Mouse (Mus musculus) heart, embryonic 13.5 days (tissue): ENCODE measurements around the gene Prickle3. TPM values are rescaled to one million over a fixed set of nuclear protein-coding genes. Genes with fewer than 3 reads are reported as not detected.
A peak's percentile ranks its signal among the peaks of the same experiment; 100 is the strongest.

Experiments
- ATAC-seq: fragments of 200-750 bp; cut with Nextera tagmentation; 2 replicates; pipeline ENCODE4 v1.8.0; 2017; ENCODE audit warnings: moderate TSS enrichment; ENCODE audit not compliant: insufficient number of reproducible peaks, low FRiP score, low TSS enrichment; ENCODE audit errors: extremely low read depth
- H3K27ac ChIP-seq: fragments of 300-500 bp; sonication (generic); replicated peaks from 2 replicates; pipeline ENCODE4 v1.5.1; 2015; ENCODE audit warnings: moderate library complexity, mild to moderate bottlenecking, inconsistent platforms
- H3K27me3 ChIP-seq: fragments of 300-500 bp; sonication (generic); replicated peaks from 2 replicates; pipeline ENCODE4 v1.6.1; 2015; ENCODE audit warnings: mild to moderate bottlenecking, inconsistent platforms
- H3K36me3 ChIP-seq: fragments of 300-500 bp; sonication (generic); 2 replicates; pipeline ENCODE4 v1.6.1; 2015; ENCODE audit warnings: mild to moderate bottlenecking, inconsistent platforms
- H3K4me1 ChIP-seq: fragments of 300-500 bp; sonication (generic); 2 replicates; pipeline ENCODE4 v1.6.1; 2015; ENCODE audit warnings: inconsistent platforms
- H3K4me2 ChIP-seq: fragments of 300-500 bp; sonication (generic); 2 replicates; pipeline ENCODE4 v1.6.1; 2015; ENCODE audit warnings: inconsistent platforms, mild to moderate bottlenecking, moderate library complexity
- H3K4me3 ChIP-seq: fragments of 300-500 bp; sonication (generic); 2 replicates; pipeline ENCODE4 v1.5.1; 2015; ENCODE audit warnings: moderate library complexity, mild to moderate bottlenecking, inconsistent platforms
- H3K9ac ChIP-seq: fragments of 300-500 bp; sonication (generic); 2 replicates; pipeline ENCODE4 v1.6.1; 2015; ENCODE audit warnings: inconsistent platforms, mild to moderate bottlenecking, moderate library complexity
- H3K9me3 ChIP-seq: fragments of 300-500 bp; sonication (generic); 2 replicates; pipeline ENCODE4 v1.6.1; 2016; ENCODE audit warnings: inconsistent platforms
- WGBS: fragments of 180-500 bp; shearing (Covaris S2); methylation state at CpG from one replicate; pipeline ENCODE4 v1.1.7; 2015; ENCODE audit warnings: mixed read lengths; 5-methylcytosine and 5-hydroxymethylcytosine counted together
- polyA plus RNA-seq: library from polyadenylated mRNA; unstranded; fragments of >200 nt; fragmentation: Nextera tagmentation; extraction: Ambion mirVana; gene quantifications from 2 replicates; pipeline ENCODE4 v1.2.1, GENCODE M21; 2015

Prickle3 gene
- polyA plus RNA-seq: 7.0 and 7.3 TPM in 2 replicates

DNA sequence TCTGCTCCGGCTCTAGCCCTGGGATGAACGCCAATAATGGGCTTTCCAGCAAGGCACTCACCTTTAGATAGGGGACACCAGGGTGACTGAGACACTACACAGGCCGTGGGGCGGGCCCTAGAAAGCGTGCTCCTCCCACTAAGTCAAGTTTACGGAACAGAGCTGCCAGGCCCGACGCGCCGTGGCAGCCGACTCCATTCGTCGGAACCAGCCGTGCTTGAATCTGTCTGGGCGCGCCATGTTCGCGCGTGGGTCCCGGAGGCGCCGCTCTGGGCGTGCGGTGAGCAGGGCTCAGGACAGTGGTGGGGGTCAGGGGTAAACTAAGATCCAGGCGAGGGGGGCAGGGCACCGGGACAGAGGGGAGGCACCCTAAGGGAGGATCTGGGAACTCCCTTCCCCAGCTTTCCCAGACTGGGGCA is at the start of gene Prickle3:
TSS of gene Prickle3 (plus strand) at position 40 of the 419 bp plus-strand sequence.
- 14% methylated on average over 26 of the region's 26 CpGs for WGBS
- Histone ChIP-seq H3K27ac (peak within 1 kb of the TSS; percentile 80), H3K4me2 (peak within 1 kb of the TSS; percentile 72), H3K27me3 (no peaks in the 10 kb centered on the region), H3K4me3 (peak within 1 kb of the TSS; percentile 64), H3K9me3 (no peaks in the 10 kb centered on the region), H3K36me3 (peaks cover 5% of the 10 kb centered on the region; the same call in 1 of the 2 replicates), H3K9ac (peak within 1 kb of the TSS; percentile 82), H3K4me1 (peaks cover 13% of the 10 kb centered on the region)
- ATAC-seq: peak; percentile 56; the same call in 1 of the 2 replicates

DNA sequence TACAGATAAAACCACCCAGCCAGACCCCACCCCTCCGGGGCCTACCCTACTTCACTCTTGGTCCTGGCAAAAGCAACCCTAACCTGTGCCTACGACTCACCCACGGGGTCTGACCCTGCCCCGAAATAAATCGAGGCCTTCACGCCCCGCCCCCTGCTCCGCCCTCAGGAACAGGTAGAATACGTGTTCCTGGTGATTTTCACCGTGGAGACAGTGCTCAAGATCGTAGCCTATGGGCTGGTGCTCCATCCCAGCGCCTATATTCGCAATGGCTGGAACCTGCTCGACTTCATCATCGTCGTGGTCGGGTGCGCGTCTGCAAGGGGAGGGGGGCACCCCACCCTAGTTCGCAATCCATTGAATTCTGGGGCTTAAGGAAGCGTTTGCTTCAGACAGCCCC is 47.0 kb upstream of the Prickle3 start:
- H3K9ac ChIP-seq: peak overlapping the region; percentile 61; the same call in 1 of the 2 replicates

DNA sequence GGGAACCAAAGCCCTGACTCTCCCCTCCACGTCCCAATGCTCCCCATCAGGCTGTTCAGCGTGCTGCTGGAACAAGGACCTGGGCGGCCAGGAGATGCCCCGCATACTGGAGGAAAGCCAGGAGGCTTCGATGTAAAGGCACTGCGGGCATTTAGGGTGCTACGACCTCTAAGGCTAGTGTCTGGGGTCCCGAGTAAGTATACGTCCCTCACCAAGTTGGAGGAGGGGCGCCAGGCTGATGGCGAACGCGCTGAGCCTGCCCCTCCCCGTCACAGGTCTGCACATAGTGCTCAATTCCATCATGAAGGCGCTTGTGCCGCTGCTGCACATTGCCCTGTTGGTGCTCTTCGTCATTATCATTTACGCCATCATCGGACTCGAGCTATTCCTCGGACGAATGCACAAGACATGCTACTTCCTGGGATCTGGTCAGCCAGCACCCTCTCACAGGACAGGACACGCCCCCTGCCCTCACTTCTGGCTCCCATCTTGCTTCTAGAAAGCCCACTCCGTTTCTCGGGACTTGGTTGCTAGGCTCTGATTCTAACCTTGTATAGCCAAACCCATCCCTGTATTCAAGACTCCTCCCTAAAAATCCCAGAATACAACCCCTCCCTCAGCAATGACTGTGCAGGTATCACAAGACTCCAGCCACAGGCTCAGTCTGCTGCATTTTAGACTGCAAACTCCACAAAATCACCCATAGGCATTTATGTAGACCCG is 46.4 kb upstream of the Prickle3 start:
- Histone ChIP-seq H3K27me3 (peaks cover 24% of the 10 kb centered on the region; the same call in 1 of the 2 replicates), H3K36me3 (no peaks in the 10 kb centered on the region), H3K4me2 (peak overlapping the region; percentile 75), H3K27ac (no peak overlapping the region), H3K4me1 (0 out of 2 replicates have a peak, but pooled peaks cover 3% of the 10 kb centered on the region), H3K4me3 (peak overlapping the region; percentile 50), H3K9ac (peak overlapping the region; percentile 61), H3K9me3 (no peaks in the 10 kb centered on the region)
- 16% methylated on average over 26 of the region's 26 CpGs for WGBS
- no peak for ATAC-seq

More for the DNA sequence above, 47.0 kb upstream of the Prickle3 start:
- Histone ChIP-seq H3K27me3 (peaks cover 24% of the 10 kb centered on the region; the same call in 1 of the 2 replicates), H3K4me3 (peak overlapping the region; percentile 50), H3K9me3 (no peaks in the 10 kb centered on the region), H3K4me2 (peak overlapping the region; percentile 75), H3K36me3 (no peaks in the 10 kb centered on the region), H3K27ac (no peak overlapping the region), H3K4me1 (0 out of 2 replicates have a peak, but pooled peaks cover 3% of the 10 kb centered on the region)
- no peak for ATAC-seq
- 17% methylated on average over 21 of the region's 21 CpGs for WGBS

DNA sequence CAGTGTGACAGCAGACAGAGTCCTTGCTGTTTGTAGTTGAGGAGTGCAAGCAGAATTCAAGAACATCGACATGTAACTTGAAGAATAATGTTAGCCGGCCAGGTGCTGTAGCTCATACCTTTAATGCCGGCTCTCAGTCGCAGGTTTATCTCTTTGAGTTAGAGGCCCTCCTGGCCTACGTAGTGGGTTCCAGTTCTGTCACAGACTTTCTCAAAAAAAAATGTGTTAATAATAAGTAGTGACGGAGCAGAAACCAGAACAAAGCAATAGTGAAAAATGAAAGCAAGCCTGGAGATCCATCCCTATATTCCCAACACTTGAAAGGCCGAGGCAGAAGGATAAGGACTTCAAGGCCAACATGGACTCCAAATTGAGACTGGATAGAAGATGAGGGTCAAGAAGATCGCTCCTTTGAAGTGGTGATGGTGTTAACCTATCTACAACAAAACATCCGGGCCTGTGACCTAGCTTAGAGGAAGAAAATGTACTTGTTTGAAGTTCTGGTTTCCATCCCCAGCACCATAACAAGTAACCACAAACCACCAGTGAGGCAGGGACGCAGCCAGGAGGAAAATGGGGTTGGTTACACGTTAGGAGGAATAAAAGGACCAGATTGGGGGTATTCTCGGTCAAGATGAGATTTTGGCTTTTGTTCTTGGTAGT is 39.0 kb upstream of the Prickle3 start:
- no peak for ATAC-seq
- H3K27ac ChIP-seq: no peak overlapping the region
- H3K4me3 ChIP-seq: no peak overlapping the region
- H3K4me2 ChIP-seq: no peak overlapping the region
- H3K27me3 ChIP-seq: no peaks in the 10 kb centered on the region
- no peaks in the 10 kb centered on the region for H3K4me1 ChIP-seq
- H3K36me3 ChIP-seq: no peaks in the 10 kb centered on the region
- H3K9ac ChIP-seq: no peak overlapping the region
- 66% methylated on average over 12 of the region's 12 CpGs for WGBS
- H3K9me3 ChIP-seq: no peaks in the 10 kb centered on the region

DNA sequence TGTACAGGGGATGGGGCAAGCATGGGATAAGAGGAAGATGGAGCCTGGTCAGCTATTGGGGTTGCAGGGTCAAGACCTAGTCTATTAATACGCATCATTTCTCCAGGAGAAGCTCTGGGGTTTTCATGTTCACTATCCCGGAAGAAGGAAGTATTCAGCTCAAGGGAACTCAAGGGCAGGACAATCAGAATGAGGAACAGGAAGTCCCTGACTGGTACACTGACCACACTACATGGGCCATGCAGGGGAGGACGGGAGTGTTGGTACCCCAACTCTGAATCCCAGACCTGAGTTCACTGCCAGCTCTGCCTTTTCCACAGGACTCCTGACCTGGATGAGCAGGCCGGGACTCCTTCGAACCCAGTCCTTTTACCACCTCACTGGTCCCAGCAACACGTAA is 24.5 kb upstream of the Prickle3 start:
- Histone ChIP-seq H3K27ac (no peak overlapping the region), H3K4me2 (no peak overlapping the region), H3K9ac (no peak overlapping the region), H3K4me1 (no peaks in the 10 kb centered on the region), H3K36me3 (no peaks in the 10 kb centered on the region), H3K4me3 (no peak overlapping the region), H3K9me3 (0 out of 2 replicates have a peak, but pooled peaks cover 4% of the 10 kb centered on the region), H3K27me3 (no peaks in the 10 kb centered on the region)
- ATAC-seq: no peak
- 83% methylated on average over 6 of the region's 6 CpGs for WGBS

DNA sequence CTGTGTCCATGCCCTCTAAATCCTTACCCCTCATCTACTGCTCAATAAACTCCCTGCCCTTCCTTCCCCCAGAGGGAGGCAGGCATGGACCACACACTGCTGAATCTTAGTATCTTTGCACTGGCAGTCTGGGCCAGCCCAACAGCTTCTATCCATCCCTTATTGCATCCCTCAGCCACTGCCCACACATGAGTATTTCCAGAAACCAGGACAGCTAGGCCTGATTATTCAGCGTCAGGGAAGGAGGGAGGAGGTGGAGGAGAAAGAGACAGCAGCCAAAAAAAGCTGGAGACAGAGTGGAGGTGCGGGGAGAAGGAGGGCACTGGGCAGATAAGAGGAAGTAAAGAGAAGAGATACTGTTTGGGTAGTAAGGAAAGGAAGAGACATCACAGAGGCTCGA is 22.0 kb upstream of the Prickle3 start:
- 46% methylated on average over 3 of the region's 3 CpGs for WGBS
- Histone ChIP-seq H3K4me3 (no peak overlapping the region), H3K27me3 (peaks cover 20% of the 10 kb centered on the region), H3K9me3 (0 out of 2 replicates have a peak, but pooled peaks cover 1% of the 10 kb centered on the region), H3K4me1 (no peaks in the 10 kb centered on the region), H3K27ac (no peak overlapping the region), H3K36me3 (no peaks in the 10 kb centered on the region), H3K9ac (no peak overlapping the region), H3K4me2 (no peak overlapping the region)
- no peak for ATAC-seq

DNA sequence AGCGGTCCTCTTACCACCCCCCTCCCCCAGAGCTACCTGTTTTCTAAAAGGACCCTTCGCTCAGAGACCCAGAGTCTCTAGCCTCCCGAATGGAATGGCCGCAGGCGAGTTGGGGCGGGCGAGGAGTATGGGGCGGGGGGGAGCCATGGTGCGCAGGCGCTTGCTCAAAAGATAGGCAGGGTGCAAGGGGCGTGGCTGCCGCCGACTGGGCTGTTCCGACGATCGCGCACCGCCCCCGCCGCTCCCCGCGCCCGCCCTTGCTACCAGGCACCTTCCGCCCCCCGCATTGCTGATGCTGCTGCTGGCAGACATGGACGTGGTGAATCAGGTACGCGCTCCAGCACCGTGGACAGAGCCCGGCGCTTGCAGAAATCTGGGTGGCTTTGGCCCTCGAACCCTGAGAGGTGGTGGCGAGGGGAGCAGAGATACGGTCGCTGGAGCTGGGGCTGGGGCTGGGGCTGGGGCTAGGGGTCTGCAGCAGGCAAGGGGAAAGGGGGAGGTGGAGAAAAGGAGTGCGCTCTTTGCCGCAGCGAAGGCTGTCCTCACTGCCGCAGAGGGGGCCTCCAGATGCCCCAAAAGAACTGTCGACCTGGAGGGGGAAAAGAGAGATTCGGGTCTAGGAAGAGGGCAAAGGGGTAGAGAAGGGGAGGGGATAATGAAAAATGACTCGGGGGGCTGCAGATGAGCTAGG is 18.5 kb upstream of the Prickle3 start, which contains the start of gene Syp:
TSS of gene Syp (plus strand) at position 71 of the 691 bp plus-strand sequence.
- Histone ChIP-seq H3K27me3 (peaks cover 28% of the 10 kb centered on the region), H3K4me3 (peak within 1 kb of the TSS; percentile 37), H3K27ac (no peak within 1 kb of the TSS), H3K9ac (0 out of 2 replicates have a peak within 1 kb of the TSS, but pooled peaks have one; percentile 52), H3K4me2 (peak within 1 kb of the TSS; percentile 63), H3K4me1 (no peaks in the 10 kb centered on the region), H3K9me3 (no peaks in the 10 kb centered on the region), H3K36me3 (no peaks in the 10 kb centered on the region)
- peak; percentile 64 for ATAC-seq
- 9% methylated on average over 21 of the region's 42 CpGs for WGBS

DNA sequence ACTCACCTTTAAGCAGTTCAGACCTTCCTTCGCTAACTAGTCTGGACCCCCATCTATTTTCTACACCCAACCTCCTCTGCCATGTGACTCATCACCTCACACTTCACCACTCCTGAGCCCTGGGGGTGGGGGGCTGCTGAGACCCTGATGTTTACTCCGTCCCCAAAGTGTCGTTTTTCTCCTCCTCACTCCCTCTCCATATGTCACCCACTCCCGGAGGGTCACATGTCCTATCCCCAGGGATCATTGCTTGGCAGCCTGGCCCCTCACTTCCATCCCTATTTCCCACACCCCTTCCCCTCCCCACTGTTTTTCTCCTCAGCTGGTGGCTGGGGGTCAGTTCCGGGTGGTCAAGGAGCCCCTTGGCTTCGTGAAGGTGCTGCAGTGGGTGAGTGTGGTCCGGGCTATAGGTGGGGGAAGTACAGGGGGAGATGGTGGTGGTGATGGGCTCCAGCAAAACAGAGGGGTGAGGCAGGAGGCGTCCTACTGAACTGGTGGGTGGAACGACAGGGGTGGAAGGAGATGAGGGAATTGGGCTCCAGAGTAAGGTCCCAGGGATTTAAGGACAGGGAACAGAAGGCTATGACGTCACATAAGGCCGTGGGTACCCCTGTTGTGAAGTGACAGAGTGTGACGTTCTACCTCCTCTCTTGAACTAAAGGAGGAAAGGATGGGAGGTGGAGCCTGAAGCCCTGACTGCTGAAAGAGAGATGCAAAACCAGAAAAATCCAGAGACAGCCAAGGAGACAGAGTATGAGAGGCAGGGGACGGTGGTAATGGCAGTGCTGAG is 17.3 kb upstream of the Prickle3 start:
- Histone ChIP-seq H3K4me2 (no peak overlapping the region), H3K4me3 (no peak overlapping the region), H3K27ac (no peak overlapping the region), H3K27me3 (peaks cover 28% of the 10 kb centered on the region), H3K36me3 (no peaks in the 10 kb centered on the region), H3K9ac (no peak overlapping the region), H3K4me1 (no peaks in the 10 kb centered on the region), H3K9me3 (no peaks in the 10 kb centered on the region)
- WGBS: 17% methylated on average over 13 of the region's 13 CpGs
- no peak for ATAC-seq

DNA sequence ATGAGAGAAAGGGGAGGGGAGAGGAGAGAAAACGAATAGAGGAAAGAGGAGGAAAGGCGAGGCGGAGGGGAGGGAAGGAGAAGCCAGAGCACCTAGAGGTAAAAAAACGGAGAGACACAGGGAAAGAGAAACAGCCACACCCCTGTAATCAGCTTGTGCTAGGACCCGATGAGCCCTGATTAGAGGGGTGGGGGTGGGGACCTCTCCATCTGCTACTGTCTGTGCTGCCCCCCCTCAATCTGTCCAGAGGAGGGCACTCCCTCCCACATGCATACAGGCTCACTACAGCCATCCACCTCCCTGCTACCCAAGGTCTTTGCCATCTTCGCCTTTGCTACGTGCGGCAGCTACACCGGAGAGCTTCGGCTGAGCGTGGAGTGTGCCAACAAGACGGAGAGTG is 16.3 kb upstream of the Prickle3 start:
- H3K36me3 ChIP-seq: no peaks in the 10 kb centered on the region

DNA sequence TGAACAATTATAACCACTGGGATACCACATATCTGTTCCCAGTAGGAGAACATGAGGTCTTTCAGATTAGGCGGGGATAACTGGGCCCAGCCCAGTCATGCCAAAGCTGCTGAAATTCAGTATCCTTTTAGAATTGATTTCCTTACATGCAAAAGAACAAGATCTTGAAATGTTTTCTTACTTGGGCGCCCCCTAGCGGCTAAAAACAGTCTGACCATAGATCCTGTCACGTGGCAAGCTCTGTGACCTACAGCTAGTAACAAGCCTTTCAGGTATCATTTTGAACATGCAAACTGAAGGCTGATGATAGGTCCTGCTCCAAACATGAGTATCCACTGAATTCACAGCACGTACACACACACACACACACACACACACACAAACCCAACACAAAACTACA is 11.7 kb upstream of the Prickle3 start:
- no peaks in the 10 kb centered on the region for H3K9me3 ChIP-seq
- H3K27me3 ChIP-seq: 0 out of 2 replicates have a peak, but pooled peaks cover 7% of the 10 kb centered on the region
- H3K36me3 ChIP-seq: no peaks in the 10 kb centered on the region
- no peak overlapping the region for H3K4me3 ChIP-seq
- 15% methylated on average over 5 of the region's 5 CpGs for WGBS
- H3K4me1 ChIP-seq: 0 out of 2 replicates have a peak, but pooled peaks cover 3% of the 10 kb centered on the region
- H3K9ac ChIP-seq: no peak overlapping the region
- no peak for ATAC-seq
- H3K4me2 ChIP-seq: no peak overlapping the region
- H3K27ac ChIP-seq: no peak overlapping the region

More for the DNA sequence above, 16.3 kb upstream of the Prickle3 start:
- Histone ChIP-seq H3K27me3 (peaks cover 28% of the 10 kb centered on the region), H3K4me2 (no peak overlapping the region), H3K4me1 (no peaks in the 10 kb centered on the region), H3K9me3 (no peaks in the 10 kb centered on the region), H3K27ac (no peak overlapping the region), H3K9ac (no peak overlapping the region), H3K4me3 (no peak overlapping the region)
- no peak for ATAC-seq
- 17% methylated on average over 12 of the region's 12 CpGs for WGBS
